In the genomic region with DNA sequence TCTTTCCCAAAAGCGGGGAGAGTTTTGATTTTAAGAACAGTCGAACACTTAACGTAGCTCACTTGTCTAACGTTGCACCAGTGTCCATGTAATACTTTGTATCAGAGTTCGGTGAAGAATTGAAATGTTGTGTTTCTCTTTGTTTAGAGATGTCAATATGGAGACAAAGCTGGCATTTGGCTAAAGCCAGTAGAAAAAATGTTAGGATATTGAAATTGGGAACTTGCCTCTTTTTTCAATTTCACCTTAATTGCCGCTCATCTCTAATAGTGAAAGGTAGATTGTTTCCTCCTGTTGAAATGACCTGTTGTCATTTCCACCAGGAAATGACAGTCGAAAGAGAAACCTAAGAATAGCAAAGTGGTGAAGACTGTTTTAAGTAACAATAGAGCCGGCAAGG, we compare ENCODE assay signal across 9 mouse cellular contexts. TPM values are rescaled to one million over a fixed set of nuclear protein-coding genes. Genes with fewer than 3 reads are reported as not detected.
DNase-seq lines count a peak whose midpoint lies in the region; ATAC-seq and TF ChIP-seq lines count a peak whose summit lies in the region.
"Had no signal": no experiment of that assay in that cellular context is flagged by ENCODE, and none has a peak within 500 bp of the region (broad histone marks: within the 10 kb centered on the region; RNA-seq: fewer than 3 reads in every experiment).

No protein-coding gene starts in this region.

- no peak for ATAC-seq in embryonic facial prominence, embryonic 13.5 days (ENCODE audit: insufficient number of reproducible peaks, insufficient read depth, low FRiP score, low TSS enrichment, low read depth)
- ATAC-seq in intestine, embryonic 16.5 days: no peak
- no peak for ATAC-seq in neural tube, embryonic 13.5 days (ENCODE audit: low read depth)

- intact Hi-C loops in left cerebral cortex, adult 2 months (cut with DNase I): loop anchor here (2.0 kb wide), 1 partner anchor 48 kb away; a partner anchor contains a TSS
- intact Hi-C loops in left cerebral cortex, postnatal 4 days (cut with DNase I): loop anchor here (5.0 kb wide), 1 partner anchor 80 kb away; no protein-coding TSS in a partner anchor

- no peak for DNase-seq in left cerebral cortex, adult 2 months (ENCODE audit: extremely low spot score in 1 of 2, low spot score in 2 of 2)
- DNase-seq in left cerebral cortex, postnatal 4 days: no peak
- DNase-seq in frontal cortex, postnatal 14 days (ENCODE audit: low spot score in 2 of 2): no peak
- DNase-seq in layer of hippocampus, postnatal 25 days (ENCODE audit: extremely low spot score in 1 of 2, low spot score in 1 of 2): no peak
- DNase-seq in gastrocnemius, postnatal 10 days: no peak
- DNase-seq: right cerebral cortex, postnatal 25 days had no signal

- H3K27me3 ChIP-seq in embryonic facial prominence, embryonic 13.5 days: no peaks in the 10 kb centered on the region
- no peaks in the 10 kb centered on the region for H3K27me3 ChIP-seq in intestine, embryonic 16.5 days (replicated peaks; ENCODE audit: control insufficient read depth, insufficient read depth, low read length)
- no peaks in the 10 kb centered on the region for H3K27me3 ChIP-seq in neural tube, embryonic 13.5 days

- peak overlapping the region; percentile 80 for H3K4me2 ChIP-seq in embryonic facial prominence, embryonic 13.5 days
- peak overlapping the region; percentile 75 for H3K4me2 ChIP-seq in intestine, embryonic 16.5 days (ENCODE audit: low read depth, low read length)
- peak overlapping the region; percentile 93 for H3K4me2 ChIP-seq in neural tube, embryonic 13.5 days

- peak overlapping the region; percentile 93; the same call in 1 of the 2 replicates for H3K27ac ChIP-seq in left cerebral cortex, adult 2 months
- H3K27ac ChIP-seq in embryonic facial prominence, embryonic 13.5 days: no peak overlapping the region
- peak overlapping the region; percentile 54; the same call in 1 of the 2 replicates for H3K27ac ChIP-seq in intestine, embryonic 16.5 days (ENCODE audit: low read length)
- no peak overlapping the region for H3K27ac ChIP-seq in neural tube, embryonic 13.5 days (replicated peaks)

- WGBS in embryonic facial prominence, embryonic 13.5 days: 68% methylated on average over 8 of the region's 8 CpGs
- 58% methylated on average over 8 of the region's 8 CpGs for WGBS in intestine, embryonic 16.5 days
- 71% methylated on average over 8 of the region's 8 CpGs for WGBS in neural tube, embryonic 13.5 days

- peak overlapping the region; percentile 76 for H3K4me3 ChIP-seq in left cerebral cortex, adult 2 months
- peak overlapping the region; percentile 85 for H3K4me3 ChIP-seq in embryonic facial prominence, embryonic 13.5 days
- peak overlapping the region; percentile 81 for H3K4me3 ChIP-seq in intestine, embryonic 16.5 days (ENCODE audit: low read length)
- peak overlapping the region; percentile 90 for H3K4me3 ChIP-seq in neural tube, embryonic 13.5 days

- peaks cover 58% of the 10 kb centered on the region for H3K36me3 ChIP-seq in embryonic facial prominence, embryonic 13.5 days
- peaks cover 12% of the 10 kb centered on the region; the same call in 1 of the 2 replicates for H3K36me3 ChIP-seq in intestine, embryonic 16.5 days (ENCODE audit: control insufficient read depth, insufficient read depth, low read length)
- peaks cover 36% of the 10 kb centered on the region for H3K36me3 ChIP-seq in neural tube, embryonic 13.5 days

- TF ChIP-seq CTCF in left cerebral cortex, adult 2 months (IDR thresholded peaks at IDR 0.05): no peak

- H3K9me3 ChIP-seq in embryonic facial prominence, embryonic 13.5 days: no peaks in the 10 kb centered on the region
- no peaks in the 10 kb centered on the region for H3K9me3 ChIP-seq in intestine, embryonic 16.5 days (ENCODE audit: control insufficient read depth, low read length)
- no peaks in the 10 kb centered on the region for H3K9me3 ChIP-seq in neural tube, embryonic 13.5 days

- peaks cover 16% of the 10 kb centered on the region for H3K4me1 ChIP-seq in embryonic facial prominence, embryonic 13.5 days
- peaks cover 11% of the 10 kb centered on the region; the same call in 1 of the 2 replicates for H3K4me1 ChIP-seq in intestine, embryonic 16.5 days (ENCODE audit: control insufficient read depth, insufficient read depth, low read length)
- H3K4me1 ChIP-seq in neural tube, embryonic 13.5 days (replicated peaks): peaks cover 19% of the 10 kb centered on the region

- H3K9ac ChIP-seq in embryonic facial prominence, embryonic 13.5 days: peak overlapping the region; percentile 84
- H3K9ac ChIP-seq in intestine, embryonic 16.5 days (ENCODE audit: low read depth, low read length): peak overlapping the region; percentile 81
- H3K9ac ChIP-seq in neural tube, embryonic 13.5 days: peak overlapping the region; percentile 89

RNA-seq across cellular contexts. Expression of a gene that starts 1.0 kb away (rescaled TPM):
- 100 to 1,000 TPM; 408 to 428 TPM for total RNA-seq in left cerebral cortex, adult 2 months (2021)
- 100 to 1,000 TPM; 390 to 395 TPM for total RNA-seq in left cerebral cortex, postnatal 4 days (2021)
- polyA plus RNA-seq in embryonic facial prominence, embryonic 13.5 days (2015; fragmentation: Nextera tagmentation; extraction: Ambion mirVana): 458 and 502 TPM in 2 replicates
- 280 and 283 TPM in 2 replicates for polyA plus RNA-seq in intestine, embryonic 16.5 days (2015; fragmentation: Nextera tagmentation; extraction: Ambion mirVana)
- 438 and 480 TPM in 2 replicates for polyA plus RNA-seq in neural tube, embryonic 13.5 days (2015; fragmentation: Nextera tagmentation; extraction: Ambion mirVana)
- 100 to 1,000 TPM; 386 to 396 TPM for total RNA-seq in layer of hippocampus, postnatal 25 days (2021)
- 100 to 1,000 TPM; 278 to 289 TPM for total RNA-seq in gastrocnemius, postnatal 10 days (2021)

RNA-seq across cellular contexts. Expression of a gene that starts 4.6 kb away (rescaled TPM):
- total RNA-seq in left cerebral cortex, adult 2 months (2021): 10 to 100 TPM; 65.1 to 67.9 TPM
- 10 to 100 TPM; 60.2 to 65.9 TPM for total RNA-seq in left cerebral cortex, postnatal 4 days (2021)
- polyA plus RNA-seq in embryonic facial prominence, embryonic 13.5 days (2015; fragmentation: Nextera tagmentation; extraction: Ambion mirVana): 109 TPM in 2 replicates
- polyA plus RNA-seq in intestine, embryonic 16.5 days (2015; fragmentation: Nextera tagmentation; extraction: Ambion mirVana): 75.3 and 80.9 TPM in 2 replicates
- 74.0 and 82.6 TPM in 2 replicates for polyA plus RNA-seq in neural tube, embryonic 13.5 days (2015; fragmentation: Nextera tagmentation; extraction: Ambion mirVana)
- total RNA-seq in layer of hippocampus, postnatal 25 days (2021): 10 to 100 TPM; 63.0 to 66.1 TPM
- 10 to 100 TPM; 18.7 to 20.8 TPM for total RNA-seq in gastrocnemius, postnatal 10 days (2021)

RNA-seq across cellular contexts. Expression of a gene that starts 23.7 kb away (rescaled TPM):
- 10 to 100 TPM; 14.3 to 18.9 TPM for total RNA-seq in left cerebral cortex, adult 2 months (2021)
- 10 to 100 TPM; 28.7 to 29.2 TPM for total RNA-seq in left cerebral cortex, postnatal 4 days (2021)
- 72.9 and 80.6 TPM in 2 replicates for polyA plus RNA-seq in embryonic facial prominence, embryonic 13.5 days (2015; fragmentation: Nextera tagmentation; extraction: Ambion mirVana)
- 50.6 and 59.1 TPM in 2 replicates for polyA plus RNA-seq in intestine, embryonic 16.5 days (2015; fragmentation: Nextera tagmentation; extraction: Ambion mirVana)
- 31.3 and 36.8 TPM in 2 replicates for polyA plus RNA-seq in neural tube, embryonic 13.5 days (2015; fragmentation: Nextera tagmentation; extraction: Ambion mirVana)
- total RNA-seq in layer of hippocampus, postnatal 25 days (2021): 10 to 100 TPM; 19.6 to 23.1 TPM
- total RNA-seq in gastrocnemius, postnatal 10 days (2021): 10 to 100 TPM in 1 of 2 experiments, 1 to 10 TPM in 1; 7.8 to 11.1 TPM

RNA-seq across cellular contexts. Expression of a gene that starts 30.8 kb away (rescaled TPM):
- 1 to 10 TPM; 1.1 to 1.5 TPM for total RNA-seq in left cerebral cortex, adult 2 months (2021)
- 1 to 10 TPM; 8.5 to 9.9 TPM for total RNA-seq in left cerebral cortex, postnatal 4 days (2021)
- polyA plus RNA-seq in embryonic facial prominence, embryonic 13.5 days (2015; fragmentation: Nextera tagmentation; extraction: Ambion mirVana): 25.3 and 26.4 TPM in 2 replicates
- 18.0 and 21.1 TPM in 2 replicates for polyA plus RNA-seq in intestine, embryonic 16.5 days (2015; fragmentation: Nextera tagmentation; extraction: Ambion mirVana)
- polyA plus RNA-seq in neural tube, embryonic 13.5 days (2015; fragmentation: Nextera tagmentation; extraction: Ambion mirVana): 5.6 and 7.5 TPM in 2 replicates
- 1 to 10 TPM; 2.9 to 3.5 TPM for total RNA-seq in layer of hippocampus, postnatal 25 days (2021)
- total RNA-seq in gastrocnemius, postnatal 10 days (2021): 1 to 10 TPM; 5.3 to 7.8 TPM

RNA-seq across cellular contexts. Expression of a gene that starts 40.1 kb away (rescaled TPM):
- under 1 TPM; 0.27 to 0.61 TPM for total RNA-seq in left cerebral cortex, adult 2 months (2021)
- under 1 TPM; 0.24 to 0.56 TPM for total RNA-seq in left cerebral cortex, postnatal 4 days (2021)
- 24.1 and 32.7 TPM in 2 replicates for polyA plus RNA-seq in embryonic facial prominence, embryonic 13.5 days (2015; fragmentation: Nextera tagmentation; extraction: Ambion mirVana)
- polyA plus RNA-seq in intestine, embryonic 16.5 days (2015; fragmentation: Nextera tagmentation; extraction: Ambion mirVana): 0.50 and 0.60 TPM in 2 replicates
- polyA plus RNA-seq in neural tube, embryonic 13.5 days (2015; fragmentation: Nextera tagmentation; extraction: Ambion mirVana): 0.47 and 0.69 TPM in 2 replicates
- under 1 TPM; 0.86 to 0.99 TPM for total RNA-seq in layer of hippocampus, postnatal 25 days (2021)
- 1 to 10 TPM in 1 of 2 experiments, under 1 TPM in 1; 0.14 to 7.4 TPM for total RNA-seq in gastrocnemius, postnatal 10 days (2021)

Comparison
In these comparisons a context has a peak if more than half of its experiments do, and no peak if none do; other contexts are left out.
1. H3K27ac ChIP-seq: peak in left cerebral cortex, adult 2 months (single experiment) and intestine, embryonic 16.5 days (single experiment); none in embryonic facial prominence, embryonic 13.5 days (single experiment) and neural tube, embryonic 13.5 days (single experiment).
2. Peak in every context shown above with its lines, with median percentiles within 50 percentile points of each other: H3K4me3 ChIP-seq, H3K4me2 ChIP-seq and H3K9ac ChIP-seq.